Mouse (Mus musculus) stomach, postnatal 0 days (tissue): ENCODE measurements around the gene Rita1.

Source experiments
- CTCF ChIP-seq: IDR thresholded peaks from 2 replicates; pipeline ENCODE4 v1.5.1; 2016; ENCODE audit warnings: antibody characterized with exemption, low read depth, mild to moderate bottlenecking, moderate library complexity
- EP300 ChIP-seq: optimal IDR thresholded peaks from 2 replicates; pipeline ENCODE3; 2016; ENCODE audit warnings: antibody characterized with exemption

GRCm38 (mm10) chr5:120603515-120603914 is 8.9 kb downstream of the Rita1 start:
- TF ChIP-seq CTCF = no peak
- TF ChIP-seq EP300 = no peak
